Mouse (Mus musculus) T-helper 2 cell (primary cell): ENCODE results near the gene Plppr1.

ENCODE experiments used
- in situ Hi-C: fragments of 300-600 bp; cut with MboI, MseI; formaldehyde crosslinking; loops from one replicate; pipeline ENCODE4 v1.15.1; 2025; ENCODE audit warnings: high pct_unique_total_duplicates

Plppr1 gene

DNA sequence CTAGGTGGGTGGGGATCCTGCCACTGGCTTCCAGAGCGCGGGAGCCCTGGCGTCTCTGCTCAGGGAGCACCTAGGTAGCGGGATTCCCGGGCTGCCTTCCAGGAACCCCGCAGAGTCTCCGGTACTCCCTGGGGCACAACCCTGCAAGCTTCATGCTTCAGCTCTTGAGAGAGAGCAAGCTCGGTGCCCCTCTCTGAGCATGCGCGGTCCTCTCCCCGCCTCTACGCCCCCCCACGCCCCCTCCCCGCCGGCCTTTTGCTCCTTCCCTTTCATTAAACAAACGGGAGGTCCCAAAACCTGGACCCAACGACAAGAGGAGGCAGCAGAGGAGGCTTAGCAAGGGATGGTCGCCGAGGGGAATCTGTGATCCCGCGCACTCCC lies at the start of gene Plppr1:
Gene Plppr1 (plus strand): TSS at position 253 of the 381 bp plus-strand sequence.
- in situ Hi-C loops: no loop called here

DNA sequence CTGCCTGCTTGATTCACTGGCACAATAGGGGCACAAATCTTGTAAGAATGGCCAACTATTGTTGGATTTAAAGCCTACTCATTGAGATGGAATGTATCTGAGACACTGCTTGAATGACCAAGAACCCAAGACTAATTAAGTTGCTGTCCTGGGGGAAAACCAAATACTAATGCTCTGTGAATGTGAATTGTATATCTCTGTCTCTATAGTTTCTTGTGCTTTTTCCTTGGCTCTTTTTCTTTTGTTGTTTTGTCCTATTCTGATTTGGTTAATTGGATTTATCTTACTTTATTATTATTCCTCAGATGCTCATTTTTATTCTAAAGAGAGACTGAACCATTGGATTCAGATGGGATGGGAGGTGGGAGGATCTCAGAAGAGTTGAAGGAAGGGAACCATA lies 42.4 kb upstream of the Plppr1 start:
- in situ Hi-C loops: no loop called here

DNA sequence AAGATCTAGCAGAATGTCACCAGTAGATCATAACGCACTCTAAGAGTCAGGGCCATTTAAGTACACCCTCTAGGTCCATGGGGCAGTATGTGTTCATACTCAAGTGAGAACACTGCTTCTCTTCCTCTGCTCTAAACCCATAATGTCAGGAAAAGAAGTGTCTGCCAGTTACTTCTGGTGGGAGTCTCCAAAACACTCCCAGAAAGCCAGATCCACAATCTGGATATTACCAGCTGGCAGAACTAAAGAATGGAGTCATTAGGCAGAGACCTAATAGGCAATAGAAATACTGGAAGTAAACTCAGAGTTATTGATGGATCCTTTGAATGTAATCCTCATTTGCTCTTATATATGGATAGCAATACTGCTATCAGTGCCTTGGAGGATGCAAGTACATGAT lies 35.9 kb upstream of the Plppr1 start:
- in situ Hi-C loops: no loop called here

DNA sequence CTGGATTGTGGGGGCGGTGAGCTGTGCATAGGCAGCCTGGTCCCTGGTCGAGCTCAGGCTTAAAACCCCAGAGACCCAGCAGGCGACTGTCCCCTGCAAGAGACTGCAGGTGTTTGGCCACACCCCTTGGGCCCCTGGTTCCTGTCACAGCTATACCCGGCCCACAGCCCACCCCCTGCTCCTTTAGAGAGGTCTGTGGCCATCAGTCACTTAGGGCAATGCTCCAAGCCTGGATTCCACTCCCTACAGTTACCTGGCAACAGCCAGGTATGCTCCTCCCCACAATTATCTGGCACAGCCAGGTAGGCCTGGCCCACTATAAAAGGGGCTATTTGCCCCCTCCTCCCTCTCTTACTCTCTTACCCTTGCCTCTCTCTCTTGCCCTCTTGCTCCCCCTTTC lies 20.8 kb upstream of the Plppr1 start:
- in situ Hi-C loops: no loop called here

DNA sequence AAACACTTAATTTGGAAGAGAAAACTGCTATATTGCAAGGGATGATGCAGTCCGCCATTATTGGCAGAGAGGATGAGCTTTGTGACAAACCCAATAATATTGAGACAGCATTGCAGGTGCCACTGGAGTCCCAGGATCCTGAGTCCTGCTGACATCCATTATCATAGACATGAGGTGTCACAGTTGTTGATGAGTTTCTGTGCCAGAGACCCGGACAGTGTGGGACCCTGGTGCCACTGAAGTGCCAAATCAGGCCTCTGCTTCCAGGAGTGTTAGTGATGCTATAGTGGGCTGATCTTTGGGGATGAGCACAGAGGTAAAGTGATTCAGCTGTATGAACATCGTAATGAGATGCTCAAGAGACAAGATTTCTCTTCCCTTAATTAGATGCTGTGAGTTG lies 19.2 kb upstream of the Plppr1 start:
- in situ Hi-C loops: no loop called here

DNA sequence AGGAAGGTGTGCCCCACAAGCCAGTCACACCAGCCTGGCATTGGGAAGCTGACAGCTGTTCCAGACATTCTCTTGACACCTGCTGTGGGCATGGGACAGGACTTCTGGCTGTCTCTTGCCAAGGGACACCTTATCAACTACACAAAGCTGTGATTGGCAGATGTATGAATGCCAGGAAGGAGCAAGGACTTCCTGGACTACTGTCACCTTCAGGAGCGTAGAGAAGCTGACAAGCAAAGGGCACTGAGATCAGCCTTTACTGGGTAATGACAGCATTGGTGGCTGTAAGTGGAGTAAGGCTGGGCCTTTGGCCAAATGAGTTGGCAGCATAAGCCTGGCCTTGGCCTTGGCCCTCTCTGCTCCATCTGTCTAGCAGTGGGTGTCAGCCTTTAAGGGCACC lies 17.4 kb upstream of the Plppr1 start:
- in situ Hi-C loops: no loop called here

DNA sequence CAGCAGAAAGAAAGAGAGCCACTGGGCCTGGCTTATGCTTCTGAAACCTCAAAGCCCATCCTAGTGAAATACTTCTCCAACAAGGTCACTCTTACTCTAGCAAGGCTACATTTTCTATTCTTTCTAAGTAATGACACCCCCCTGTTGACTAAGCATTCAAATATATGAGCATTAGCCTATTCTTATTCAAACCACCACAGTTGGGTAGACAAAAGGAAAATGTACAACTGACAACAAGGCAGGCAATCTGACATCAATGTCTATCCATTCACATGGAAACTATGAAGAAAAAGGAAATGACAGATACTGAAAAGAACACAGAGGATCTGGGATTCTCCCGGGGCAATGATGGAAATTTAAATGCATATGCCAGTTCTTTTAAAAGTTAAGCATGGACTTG lies 8.4 kb upstream of the Plppr1 start:
- in situ Hi-C loops: no loop called here

DNA sequence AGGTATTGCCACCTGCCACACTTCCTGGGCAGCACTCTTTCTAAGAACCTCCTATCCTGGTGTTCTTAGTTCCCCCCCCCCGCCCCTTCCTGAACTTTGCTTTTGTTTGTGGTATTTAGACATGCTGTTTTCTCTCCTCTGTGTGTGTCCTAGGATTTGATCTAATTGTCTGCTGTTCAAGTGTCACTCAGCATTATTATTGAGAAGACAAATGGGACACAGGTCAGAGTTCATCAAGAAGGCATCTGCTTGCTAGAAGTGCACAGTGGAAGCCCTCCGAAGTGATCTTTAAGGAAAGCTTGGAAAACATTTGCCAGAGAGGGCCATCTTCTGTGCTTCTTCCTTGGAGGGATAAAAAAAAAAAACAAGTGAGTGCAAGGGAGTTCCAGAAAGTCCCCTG lies 1.2 kb upstream of the Plppr1 start:
- in situ Hi-C loops: no loop called here

DNA sequence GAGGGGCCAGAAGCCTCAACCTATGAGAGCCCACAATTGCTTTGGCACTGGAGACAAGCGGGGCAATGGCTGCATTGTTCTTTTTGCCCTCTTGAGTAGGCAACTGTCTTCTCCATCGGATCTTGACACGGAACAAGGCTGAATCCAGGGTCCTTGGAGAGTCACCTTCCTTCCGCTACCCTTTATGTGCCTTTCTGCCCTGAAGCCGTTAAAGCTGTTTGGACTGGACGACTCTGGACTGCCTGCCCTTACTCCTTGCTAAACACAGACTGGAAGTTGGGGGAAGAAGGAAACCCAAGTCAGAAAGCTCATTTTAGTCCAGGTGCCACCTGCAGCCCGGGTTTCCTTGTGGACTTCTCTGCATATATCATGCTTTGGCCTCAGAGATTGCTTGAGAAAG lies 516 bp upstream of the Plppr1 start:
- in situ Hi-C loops: no loop called here

DNA sequence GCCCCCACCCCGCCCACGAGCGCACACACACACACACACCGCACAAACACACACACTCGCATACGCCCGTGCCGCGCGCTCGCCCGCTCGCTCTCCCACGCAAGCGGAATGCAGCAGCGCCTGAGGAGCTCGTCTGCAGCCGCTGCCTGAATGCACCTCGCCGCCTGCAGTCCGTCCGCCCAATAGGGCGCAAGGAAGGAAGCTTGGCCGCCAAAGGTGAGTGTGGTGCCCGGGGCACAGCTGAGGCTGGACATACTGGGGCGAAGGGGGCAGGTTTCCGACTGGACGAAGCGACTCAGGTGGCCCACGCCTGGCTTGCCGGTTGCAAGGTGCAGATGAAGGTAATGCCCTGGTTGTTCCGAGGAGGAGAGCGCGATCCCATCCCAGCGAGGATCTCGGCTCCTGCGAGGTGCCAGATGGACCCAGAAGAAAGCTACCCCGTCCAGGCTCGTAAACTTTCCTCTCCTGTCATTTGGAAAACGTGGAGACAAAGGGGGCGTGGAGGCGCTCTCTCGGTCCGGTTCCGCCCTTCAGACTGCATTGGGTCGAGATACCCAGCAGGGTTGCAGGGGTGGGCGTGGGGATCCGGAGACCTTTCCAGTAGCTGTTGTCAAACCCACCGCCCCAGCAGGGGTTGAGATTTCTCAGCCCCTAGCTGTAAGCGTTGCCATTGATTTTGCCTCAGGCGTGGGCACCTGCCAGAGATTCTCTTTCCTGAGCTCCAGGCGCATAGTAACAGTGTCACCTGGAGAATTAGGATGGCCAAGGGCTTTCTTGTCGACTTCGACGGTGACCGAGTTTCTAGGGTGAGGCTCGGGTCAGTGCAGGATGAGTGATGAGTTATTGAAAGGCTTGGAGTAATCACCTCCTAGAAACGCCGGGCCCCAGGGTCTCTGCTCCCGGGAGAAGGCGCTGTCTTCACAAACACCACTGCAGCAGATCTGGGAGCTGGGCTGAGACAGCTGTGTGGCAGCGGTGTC lies 619 bp downstream of the Plppr1 start:
- in situ Hi-C loops: no loop called here

DNA sequence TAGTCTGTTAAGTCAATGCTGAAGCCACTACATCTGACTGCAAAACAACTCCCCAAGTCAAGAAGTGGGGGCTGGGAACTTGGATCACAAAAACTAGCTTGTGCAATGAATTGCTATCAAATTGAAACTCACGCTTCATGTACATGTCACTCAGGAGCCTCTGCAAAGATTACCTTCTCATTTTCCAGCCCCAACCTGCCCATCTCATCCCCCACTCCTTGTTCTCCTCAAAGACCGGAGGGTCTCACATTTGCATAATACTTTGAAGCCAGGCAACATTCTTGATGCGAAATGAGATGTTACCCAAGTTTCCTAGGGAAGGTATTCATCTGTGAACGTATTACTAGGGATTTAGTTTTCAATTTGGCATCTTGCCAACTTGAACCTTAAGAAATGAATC lies 10.4 kb downstream of the Plppr1 start:
- in situ Hi-C loops: no loop called here

DNA sequence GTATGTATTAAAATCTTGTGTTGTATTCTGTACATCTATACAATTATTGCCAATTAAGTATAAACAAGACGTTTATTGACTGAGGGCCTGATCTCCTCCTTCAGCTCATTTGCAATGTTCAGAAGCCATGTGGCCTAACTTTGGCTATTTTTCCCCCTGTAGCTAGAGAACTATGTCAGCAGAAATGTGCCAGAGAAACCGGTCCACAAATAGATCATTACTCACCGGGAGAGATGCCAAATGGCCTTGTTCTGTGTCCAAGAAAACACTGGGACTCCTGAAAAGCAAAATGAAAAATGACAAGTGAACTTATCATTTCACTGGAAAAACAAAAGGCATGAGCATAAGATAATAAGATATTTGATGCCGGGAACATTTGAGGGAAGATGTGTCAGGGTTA lies 13.8 kb downstream of the Plppr1 start:
- in situ Hi-C loops: loop anchor here (10.0 kb wide), 1 partner anchor 362 kb away; no protein-coding TSS in a partner anchor

DNA sequence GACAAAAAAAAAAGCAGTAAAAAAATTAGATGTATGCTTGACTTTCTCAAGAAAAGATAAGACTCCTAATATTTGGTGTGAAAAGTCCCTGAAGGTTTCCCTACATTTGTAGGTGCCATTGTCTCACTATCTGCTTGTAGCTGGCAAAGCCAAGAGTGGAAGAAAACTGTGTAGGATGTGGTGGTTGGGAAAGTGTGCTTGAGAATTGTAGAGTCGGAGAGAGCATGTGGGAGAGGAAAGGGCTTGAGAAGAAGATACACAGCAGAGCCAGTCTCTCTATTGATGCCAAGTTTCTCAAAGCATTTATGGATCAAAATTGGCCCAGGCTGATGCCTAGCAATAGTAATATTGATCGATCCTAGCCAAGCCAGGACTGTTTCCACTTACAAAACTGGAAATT lies 16.8 kb downstream of the Plppr1 start:
- in situ Hi-C loops: loop anchor here (10.0 kb wide), 1 partner anchor 359 kb away; no protein-coding TSS in a partner anchor

DNA sequence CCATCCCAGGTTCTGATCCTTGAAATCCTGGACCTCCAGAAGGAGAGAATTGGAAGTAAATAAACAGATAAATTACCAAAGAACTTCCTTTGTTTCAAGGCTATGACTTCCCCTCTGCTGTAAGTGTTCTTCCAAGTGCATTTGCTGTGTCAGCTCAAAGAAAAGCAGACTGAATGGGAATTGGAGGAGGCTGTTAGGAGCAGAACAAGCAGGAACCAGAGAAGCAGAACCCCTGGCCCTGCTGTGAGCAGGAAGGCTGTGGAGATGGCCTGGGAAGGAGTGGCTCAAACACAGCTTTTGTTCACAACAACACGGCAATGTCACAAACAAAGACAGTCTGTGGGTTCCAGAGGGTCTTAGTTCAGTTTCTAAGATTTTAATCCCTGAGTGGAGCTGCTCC lies 20.3 kb downstream of the Plppr1 start:
- in situ Hi-C loops: loop anchor here (10.0 kb wide), 1 partner anchor 355 kb away; no protein-coding TSS in a partner anchor

DNA sequence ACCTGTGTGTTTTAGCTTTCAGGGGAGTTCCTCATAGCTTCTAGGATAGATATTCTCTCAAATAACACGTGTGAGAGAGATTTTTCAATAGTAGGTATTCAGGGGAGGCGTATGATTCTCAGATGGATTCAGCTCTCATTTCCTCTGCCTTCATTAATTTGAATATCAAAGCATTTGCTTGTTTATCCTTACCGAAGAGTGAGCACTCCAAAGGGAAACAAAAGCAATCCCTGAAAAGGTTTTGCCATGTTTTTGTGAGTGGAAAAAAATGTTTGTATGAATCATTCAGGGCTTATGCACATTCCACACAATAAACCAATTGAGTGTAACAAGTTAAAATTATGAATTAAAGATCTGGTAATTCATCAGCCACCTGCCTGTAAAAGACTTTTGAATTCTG lies 29.1 kb downstream of the Plppr1 start:
- in situ Hi-C loops: no loop called here

DNA sequence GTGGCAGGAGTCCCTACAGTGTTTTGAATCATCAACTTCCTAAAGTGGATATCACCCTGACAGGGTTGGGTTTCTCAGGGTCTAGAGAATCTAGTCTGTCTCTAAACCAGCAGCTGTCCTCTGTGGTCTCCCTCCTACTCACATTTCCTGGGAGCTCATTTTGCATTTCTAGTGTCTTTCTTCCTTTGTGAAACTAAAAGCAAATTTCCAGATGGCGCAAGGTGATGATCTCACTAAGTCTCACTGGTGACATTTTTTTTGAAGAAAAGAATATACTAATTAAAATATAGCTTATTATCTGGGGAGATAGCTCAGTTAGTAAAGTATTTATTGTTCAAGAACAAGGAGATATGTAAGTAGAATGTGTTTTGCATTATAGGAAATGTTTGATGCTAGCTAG lies 31.4 kb downstream of the Plppr1 start:
- in situ Hi-C loops: no loop called here

DNA sequence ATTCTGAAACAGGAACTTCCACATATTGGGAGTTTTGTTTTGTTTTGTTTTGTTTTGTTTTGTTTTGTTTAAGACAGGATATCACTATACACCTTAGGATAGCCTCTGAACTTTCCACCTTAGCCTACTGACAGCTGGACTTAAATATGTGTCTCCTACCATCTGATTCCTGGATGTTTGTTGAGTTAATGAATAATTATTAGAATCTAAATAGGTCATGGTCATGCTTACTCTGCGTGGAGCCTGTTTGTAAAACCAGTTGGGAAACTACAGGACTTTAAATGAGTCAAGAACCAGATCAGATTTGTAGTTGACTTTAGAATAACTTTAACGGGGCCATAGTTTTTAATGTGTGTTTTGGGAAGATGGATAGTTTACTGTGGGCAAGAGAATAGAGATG lies 40.4 kb downstream of the Plppr1 start:
- in situ Hi-C loops: no loop called here

DNA sequence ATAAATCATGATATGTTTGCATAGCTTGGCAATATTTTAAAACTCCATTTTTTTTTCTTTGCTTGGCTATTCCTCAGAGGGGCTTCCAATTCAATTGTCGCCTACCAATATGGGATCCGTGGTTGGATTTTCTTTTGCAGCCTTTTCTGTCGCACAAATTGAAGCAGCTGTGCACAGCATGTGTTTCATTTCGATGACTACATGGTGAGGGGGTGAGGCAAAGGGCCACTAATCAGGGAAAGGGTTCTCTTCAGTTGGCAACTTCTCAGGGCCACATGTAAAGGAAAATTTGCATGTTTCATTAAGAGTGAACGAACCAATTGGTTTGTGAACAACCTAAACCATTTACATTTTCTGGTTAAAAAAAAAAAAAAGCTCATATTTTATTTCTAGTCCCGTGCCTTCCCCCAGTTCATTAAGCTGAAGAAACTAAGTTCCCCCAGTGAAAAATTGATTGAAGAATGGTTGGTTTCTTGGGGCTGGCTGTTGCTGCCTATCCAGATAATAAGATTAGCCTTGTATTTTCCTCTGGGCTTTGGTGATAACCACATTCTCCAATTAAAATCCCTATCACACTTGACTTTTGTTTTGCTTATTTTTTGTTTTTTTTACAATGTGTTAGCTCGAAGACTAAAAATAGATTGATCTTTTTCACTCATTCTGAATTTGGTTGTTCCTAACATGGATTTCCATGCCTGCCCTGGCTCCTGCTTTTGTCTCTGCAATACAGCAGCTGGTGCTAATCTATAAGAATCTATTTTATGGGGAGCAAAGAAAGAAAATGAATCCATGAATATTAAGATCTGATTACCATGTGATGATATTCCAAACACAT lies 43.1 kb downstream of the Plppr1 start:
- in situ Hi-C loops: no loop called here

DNA sequence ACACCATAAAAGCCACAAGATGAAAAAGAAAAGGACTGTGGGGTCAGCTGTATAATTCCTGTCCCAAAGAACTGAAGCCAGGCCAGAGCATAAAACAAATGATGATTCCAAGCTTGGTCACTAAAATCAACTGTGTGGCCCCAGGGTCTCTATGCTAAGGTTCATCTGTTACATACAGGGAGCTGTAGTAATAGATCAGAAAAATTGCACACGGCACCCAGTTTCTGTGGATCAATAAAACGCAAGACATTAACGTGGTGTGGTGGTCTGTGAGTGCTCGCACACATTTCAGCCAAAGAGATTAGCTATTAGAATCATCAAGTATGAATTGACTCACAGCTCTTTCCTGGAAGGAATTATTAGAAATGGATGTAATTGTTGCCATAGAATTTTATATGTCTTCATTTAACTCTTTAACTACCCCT lies 43.7 kb downstream of the Plppr1 start:
- in situ Hi-C loops: no loop called here

DNA sequence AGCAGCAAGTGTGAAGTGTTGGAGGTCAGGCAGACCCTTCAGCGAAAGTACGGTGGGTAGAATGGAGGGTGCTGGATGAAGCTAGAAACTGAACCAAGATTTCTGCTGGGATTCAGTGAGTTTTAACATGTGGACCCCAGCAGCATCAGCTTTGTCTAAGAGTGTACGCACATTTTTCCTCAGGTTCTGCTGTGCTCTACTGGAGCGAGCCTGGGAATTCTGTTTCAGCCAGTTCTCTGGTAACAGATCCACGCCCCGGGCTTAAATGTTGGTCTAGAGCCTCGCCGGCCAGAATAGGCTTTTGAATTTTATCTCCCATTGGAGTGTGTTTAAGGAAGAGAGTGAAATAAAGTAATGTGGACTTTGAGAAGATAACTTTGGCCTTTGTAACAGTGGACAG lies 45.8 kb downstream of the Plppr1 start:
- in situ Hi-C loops: no loop called here

DNA sequence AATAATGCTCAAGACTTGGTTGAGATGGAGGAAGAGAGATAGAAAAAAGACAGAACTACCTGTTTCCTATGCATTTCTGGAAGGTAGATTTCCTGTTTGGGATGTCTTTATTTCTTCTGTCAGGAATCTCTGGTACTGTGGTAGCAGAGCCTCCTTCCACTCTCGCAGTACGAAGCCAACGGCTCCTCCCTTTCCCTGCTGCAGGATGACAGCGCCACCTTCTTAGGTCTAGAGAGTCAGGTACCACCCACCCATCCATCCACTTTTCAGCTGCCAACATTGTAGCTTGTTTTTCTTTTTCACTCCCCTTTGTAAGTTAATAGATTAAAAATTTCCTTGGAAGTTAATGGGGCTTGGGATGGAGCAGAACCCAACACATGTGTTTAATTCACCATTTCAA lies 48.8 kb downstream of the Plppr1 start:
- in situ Hi-C loops: no loop called here

DNA sequence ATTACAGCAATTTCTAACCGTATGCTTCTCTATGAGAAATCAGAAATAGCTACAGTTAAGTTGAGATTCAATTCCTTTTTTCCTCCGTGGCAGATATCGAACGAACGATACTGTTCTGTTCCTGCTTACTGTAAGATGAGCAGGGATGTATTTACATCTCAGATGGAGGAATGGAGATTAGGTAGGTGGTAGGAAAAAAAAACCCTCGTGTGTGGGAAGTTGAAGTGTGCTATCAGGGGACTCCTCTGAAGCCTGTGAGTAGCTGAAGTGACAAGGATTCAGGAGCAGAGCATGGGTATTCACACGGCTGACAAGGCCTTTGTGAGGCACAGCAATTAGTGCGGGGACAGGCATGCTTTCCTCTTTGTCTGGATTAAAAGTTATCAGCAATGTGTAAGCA lies 49.3 kb downstream of the Plppr1 start:
- in situ Hi-C loops: no loop called here

DNA sequence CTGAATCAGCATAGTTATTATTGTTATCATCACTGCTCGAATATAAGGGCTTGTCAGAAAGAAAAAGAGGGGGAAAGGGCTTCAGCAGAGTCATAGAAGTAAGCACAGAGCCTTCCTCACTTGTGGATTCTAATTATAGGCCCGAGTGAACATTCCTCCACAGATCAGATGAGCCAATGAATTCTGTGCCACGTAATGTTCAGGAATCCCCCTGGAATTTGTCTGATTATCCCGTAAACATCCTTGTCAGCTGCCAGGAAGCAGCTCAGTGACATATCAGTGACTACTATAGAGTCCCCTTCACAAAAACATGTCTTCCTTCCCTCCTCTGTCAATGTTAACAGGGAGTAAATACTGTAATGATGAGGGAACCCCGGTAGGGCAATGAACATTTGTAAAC lies 50.9 kb downstream of the Plppr1 start:
- in situ Hi-C loops: no loop called here
